In the genomic region with DNA sequence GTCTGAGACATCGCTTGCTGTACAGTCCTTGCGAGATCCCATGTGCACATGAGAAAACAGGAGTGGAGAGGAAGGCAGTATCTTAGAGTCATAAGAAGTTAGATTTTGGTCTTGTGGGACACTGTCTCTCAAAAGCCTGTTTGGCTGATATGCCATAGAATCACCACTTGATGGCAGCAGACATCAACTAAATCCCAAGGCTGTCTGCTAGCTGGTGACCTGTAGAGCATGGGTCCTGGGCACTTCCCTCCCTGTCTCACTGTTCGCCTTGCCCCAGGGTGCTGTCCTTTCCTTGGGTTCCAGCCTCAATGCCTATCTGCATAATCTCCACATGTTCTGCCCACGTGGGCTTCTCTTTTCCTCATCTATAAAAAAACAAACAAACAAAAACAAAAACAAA, we compare ENCODE assay signal across 8 mouse cellular contexts. TPM values are rescaled to one million over a fixed set of nuclear protein-coding genes. Genes with fewer than 3 reads are reported as not detected.
A peak's percentile ranks its signal among the peaks of the same experiment; 100 is the strongest.
DNase-seq lines count a peak whose midpoint lies in the region; ATAC-seq lines count a peak whose summit lies in the region.
"Had no signal": no experiment of that assay in that cellular context is flagged by ENCODE, and none has a peak within 500 bp of the region (broad histone marks: within the 10 kb centered on the region; RNA-seq: fewer than 3 reads in every experiment).

No protein-coding gene starts in this region.

- no peaks in the 10 kb centered on the region for H3K27me3 ChIP-seq in kidney, embryonic 16.5 days (ENCODE audit: insufficient read depth, low read length)
- H3K27me3 ChIP-seq: liver, embryonic 13.5 days had no signal

- DNase-seq in A20 (ENCODE audit: low read depth, low spot score) = peak; percentile 75
- peak; percentile 4 for DNase-seq in c-Kit-positive CD71-positive TER-119-positive erythroid progenitor cells, embryonic 14.5 days (ENCODE audit: low spot score)
- DNase-seq in heart, adult 9 months (ENCODE audit: low spot score in 2 of 2) = peak; percentile 10 to 27
- DNase-seq in lung, postnatal 14 days = peak; percentile 54
- DNase-seq in right cerebral cortex, adult 2 months (ENCODE audit: low spot score in 2 of 2) = peak; percentile 30 to 55
- DNase-seq: liver, embryonic 13.5 days had no signal

- no peak overlapping the region for H3K4me3 ChIP-seq in kidney, embryonic 16.5 days (ENCODE audit: low read length)
- H3K4me3 ChIP-seq: liver, embryonic 13.5 days had no signal

- H3K4me2 ChIP-seq in kidney, embryonic 16.5 days (replicated peaks; ENCODE audit: low read depth, low read length) = no peak overlapping the region
- H3K4me2 ChIP-seq: liver, embryonic 13.5 days had no signal

- no peak overlapping the region for H3K9ac ChIP-seq in kidney, embryonic 16.5 days (replicated peaks; ENCODE audit: low read length)
- H3K9ac ChIP-seq: liver, embryonic 13.5 days had no signal

- peak; percentile 60 for ATAC-seq in CD4-positive, CD25-positive, alpha-beta regulatory T cell, adult 4 months
- peak; percentile 69; the same call in 1 of the 2 replicates for ATAC-seq in kidney, embryonic 16.5 days (ENCODE audit: low FRiP score, low TSS enrichment)

- no peak overlapping the region for H3K27ac ChIP-seq in kidney, embryonic 16.5 days (ENCODE audit: low read length)
- H3K27ac ChIP-seq: liver, embryonic 13.5 days had no signal

- no peaks in the 10 kb centered on the region for H3K9me3 ChIP-seq in kidney, embryonic 16.5 days (ENCODE audit: low read length)
- H3K9me3 ChIP-seq: liver, embryonic 13.5 days had no signal

- H3K36me3 ChIP-seq in kidney, embryonic 16.5 days (ENCODE audit: insufficient read depth, low read length) = no peaks in the 10 kb centered on the region
- H3K36me3 ChIP-seq: liver, embryonic 13.5 days had no signal

- 32% methylated on average over 4 of the region's 4 CpGs for WGBS in kidney, embryonic 16.5 days

- peaks cover 14% of the 10 kb centered on the region for H3K4me1 ChIP-seq in kidney, embryonic 16.5 days (ENCODE audit: insufficient read depth, low read length)
- H3K4me1 ChIP-seq: liver, embryonic 13.5 days had no signal

RNA-seq across cellular contexts. Expression of gene Il9, which starts 6.7 kb away (rescaled TPM):
- polyA plus RNA-seq in CD4-positive, CD25-positive, alpha-beta regulatory T cell, adult 4 months (2017; shearing (Covaris generic)) = not detected
- not detected in 2 replicates for polyA plus RNA-seq in kidney, embryonic 16.5 days (2015; fragmentation: Nextera tagmentation; extraction: Ambion mirVana)
- polyA plus RNA-seq: liver, embryonic 13.5 days had no signal

RNA-seq across cellular contexts. Expression of gene Slc25a48, which starts 37.2 kb away (rescaled TPM):
- polyA plus RNA-seq in CD4-positive, CD25-positive, alpha-beta regulatory T cell, adult 4 months (2017; shearing (Covaris generic)) = not detected
- polyA plus RNA-seq in kidney, embryonic 16.5 days (2015; fragmentation: Nextera tagmentation; extraction: Ambion mirVana) = 0.45 and 0.60 TPM in 2 replicates

RNA-seq across cellular contexts. Expression of gene Fbxl21, which starts 46.9 kb away (rescaled TPM):
- polyA plus RNA-seq in CD4-positive, CD25-positive, alpha-beta regulatory T cell, adult 4 months (2017; shearing (Covaris generic)) = 1 to 10 TPM; 1.6 to 2.2 TPM
- polyA plus RNA-seq in kidney, embryonic 16.5 days (2015; fragmentation: Nextera tagmentation; extraction: Ambion mirVana) = 2.0 and 2.8 TPM in 2 replicates

RNA-seq across cellular contexts. Expression of gene Gm3045, which starts 49.0 kb away (rescaled TPM):
- not detected for polyA plus RNA-seq in CD4-positive, CD25-positive, alpha-beta regulatory T cell, adult 4 months (2017; shearing (Covaris generic))
- not detected in 2 replicates for polyA plus RNA-seq in kidney, embryonic 16.5 days (2015; fragmentation: Nextera tagmentation; extraction: Ambion mirVana)
- polyA plus RNA-seq: liver, embryonic 13.5 days had no signal

Comparison
In these comparisons a context has a peak if more than half of its experiments do, and no peak if none do; other contexts are left out.
1. DNase-seq: peak in every context shown above with its lines; median percentile 75 in A20; 54 in lung, postnatal 14 days; 42 in right cerebral cortex, adult 2 months; 18 in heart, adult 9 months; 4 in c-Kit-positive CD71-positive TER-119-positive erythroid progenitor cells, embryonic 14.5 days.